Mouse (Mus musculus) testis, adult 2 months (tissue): ENCODE measurements around the gene Kdm2a. TPM values are rescaled to one million over a fixed set of nuclear protein-coding genes. Genes with fewer than 3 reads are reported as not detected.

Source experiments
- H3K27ac ChIP-seq: fragments of 200-500 bp; 2 replicates; pipeline ENCODE4 v1.5.1; 2012; ENCODE audit warnings: low read depth, low read length; ENCODE audit not compliant: control insufficient read depth, insufficient read depth
- H3K27me3 ChIP-seq: fragments of 200-500 bp; 2 replicates; pipeline ENCODE4 v1.6.1; 2012; ENCODE audit warnings: mild to moderate bottlenecking, low read length, moderate library complexity; ENCODE audit not compliant: control insufficient read depth, insufficient read depth
- H3K36me3 ChIP-seq: fragments of 200-500 bp; 2 replicates; pipeline ENCODE4 v1.6.1; 2012; ENCODE audit warnings: mild to moderate bottlenecking, low read length; ENCODE audit not compliant: control insufficient read depth, insufficient read depth
- H3K4me1 ChIP-seq: fragments of 200-500 bp; 2 replicates; pipeline ENCODE4 v1.6.1; 2012; ENCODE audit warnings: low read length; ENCODE audit not compliant: control insufficient read depth, insufficient read depth
- H3K4me3 ChIP-seq: fragments of 200-500 bp; 2 replicates; pipeline ENCODE4 v1.5.1; 2012; ENCODE audit warnings: low read depth, mild to moderate bottlenecking, low read length, moderate library complexity, mixed read lengths; ENCODE audit not compliant: control insufficient read depth
- CTCF ChIP-seq: fragments of 200-500 bp; IDR thresholded peaks from 2 replicates; pipeline ENCODE4 v1.5.1; 2012; ENCODE audit warnings: low read depth, mild to moderate bottlenecking, inconsistent platforms, low read length, moderate library complexity; ENCODE audit not compliant: control insufficient read depth, insufficient read depth, insufficient replicate concordance
- POLR2A ChIP-seq: fragments of 200-500 bp; IDR thresholded peaks from 2 replicates; pipeline ENCODE4 v1.6.1; 2012; ENCODE audit warnings: low read depth, mild to moderate bottlenecking, inconsistent platforms, low read length, moderate library complexity; ENCODE audit not compliant: control insufficient read depth
- polyA plus RNA-seq: library from polyadenylated mRNA; depleted of rRNA; stranded (reverse); fragments of >200 nt; gene quantifications from 2 replicates; pipeline ENCODE4 v1.2.3, GENCODE M21; 2012

The Kdm2a gene
- polyA plus RNA-seq, 1 experiment = 48.5 TPM

DNA sequence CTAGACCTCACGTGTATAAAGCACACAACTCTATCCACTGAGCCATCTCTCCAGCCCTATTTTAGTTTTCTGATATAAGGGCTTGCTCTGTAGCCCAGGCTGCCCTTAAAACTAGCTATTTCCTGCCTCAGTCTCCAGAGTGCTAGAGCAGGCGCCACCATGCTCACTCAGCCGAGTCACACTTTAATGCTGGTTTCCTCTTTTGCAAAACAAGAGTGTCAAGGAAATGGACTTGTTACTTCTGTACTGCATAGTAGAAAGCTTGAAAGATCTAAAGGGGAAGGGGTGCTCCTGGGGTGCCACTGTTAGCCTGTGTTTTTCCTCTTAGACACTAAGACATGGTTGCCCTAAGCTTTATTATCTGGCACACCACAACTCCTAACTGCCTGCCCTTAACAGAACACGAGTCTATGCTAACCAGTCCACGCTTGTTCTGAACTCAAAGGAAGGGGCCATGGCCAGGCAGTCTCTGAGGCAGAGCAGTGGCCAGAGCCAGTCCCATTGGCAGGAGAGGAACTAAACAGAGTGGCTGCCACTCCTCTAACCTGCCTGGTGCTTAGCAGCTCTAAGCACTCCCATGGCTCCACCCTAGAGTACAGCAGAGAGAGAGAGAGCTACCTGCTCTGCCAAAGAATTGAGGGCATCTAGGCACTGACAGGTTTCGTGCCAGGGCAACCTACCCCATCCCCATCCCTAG is 98.4 kb downstream of the Kdm2a start:
- Histone ChIP-seq H3K4me3 (no peak overlapping the region), H3K4me1 (peaks cover 6% of the 10 kb centered on the region), H3K27ac (no peak overlapping the region), H3K27me3 (no peaks in the 10 kb centered on the region), H3K36me3 (no peaks in the 10 kb centered on the region)
- no peak for TF ChIP-seq CTCF
- no peak for TF ChIP-seq POLR2A

DNA sequence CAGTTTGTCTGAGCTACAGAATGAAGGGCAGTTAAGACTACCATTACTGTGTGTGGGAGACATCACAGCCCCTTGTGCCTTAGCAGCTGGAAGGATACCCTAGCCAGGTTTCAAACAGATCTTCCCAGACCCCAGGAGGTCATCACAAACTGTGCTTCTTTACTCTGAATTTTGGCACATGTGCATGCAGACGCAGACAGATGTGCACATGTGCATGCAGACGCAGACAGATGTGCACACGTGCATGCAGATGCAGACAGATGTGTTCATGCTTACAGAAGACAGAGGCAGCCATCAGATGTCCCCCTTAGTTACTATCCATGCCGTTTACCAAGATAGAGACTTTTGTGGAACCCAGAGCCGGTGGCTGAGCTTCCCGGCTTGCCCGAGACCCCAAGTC is 99.0 kb downstream of the Kdm2a start:
- Histone ChIP-seq H3K27me3 (no peaks in the 10 kb centered on the region), H3K36me3 (no peaks in the 10 kb centered on the region), H3K27ac (no peak overlapping the region), H3K4me1 (peaks cover 2% of the 10 kb centered on the region), H3K4me3 (no peak overlapping the region)
- TF ChIP-seq CTCF = no peak
- no peak for TF ChIP-seq POLR2A

- Histone ChIP-seq H3K4me3 (no peak overlapping the region), H3K27me3 (no peaks in the 10 kb centered on the region), H3K4me1 (no peaks in the 10 kb centered on the region; the same call in 1 of the 2 replicates), H3K27ac (no peak overlapping the region), H3K36me3 (no peaks in the 10 kb centered on the region)
- TF ChIP-seq CTCF (no peak), POLR2A (no peak)
Measured at GRCm38 (mm10) chr19:4298322-4299121, 99.6 kb downstream of the Kdm2a start.

GRCm38 (mm10) chr19:4297851-4298250 is 100.2 kb downstream of the Kdm2a start:
- Histone ChIP-seq H3K27me3 (no peaks in the 10 kb centered on the region), H3K4me3 (no peak overlapping the region), H3K36me3 (no peaks in the 10 kb centered on the region), H3K4me1 (no peaks in the 10 kb centered on the region; the same call in 1 of the 2 replicates), H3K27ac (no peak overlapping the region)
- TF ChIP-seq POLR2A = no peak
- no peak for TF ChIP-seq CTCF

DNA sequence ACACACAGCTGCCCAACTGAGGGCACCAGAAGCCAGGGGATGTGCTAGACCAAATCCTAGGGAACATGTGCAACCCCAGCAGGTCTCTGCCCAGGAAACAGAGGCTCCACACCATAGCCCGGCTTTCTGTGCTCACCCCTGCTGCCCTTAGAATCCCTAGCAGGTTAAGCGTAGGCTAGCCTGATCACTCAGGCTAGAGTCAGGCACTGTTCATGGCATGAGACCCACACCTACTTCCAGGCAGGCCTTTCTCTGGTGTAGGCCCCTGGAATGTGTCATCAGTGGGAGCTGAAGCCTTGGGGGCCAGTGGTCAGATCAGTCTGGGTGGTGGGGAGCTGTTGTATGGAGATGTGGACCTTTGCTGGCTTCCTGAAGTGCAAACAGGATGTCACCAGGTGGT is 101.5 kb downstream of the Kdm2a start:
- H3K36me3 ChIP-seq = no peaks in the 10 kb centered on the region
- no peaks in the 10 kb centered on the region for H3K27me3 ChIP-seq
- H3K4me3 ChIP-seq = no peak overlapping the region
- TF ChIP-seq CTCF = no peak
- TF ChIP-seq POLR2A = no peak
- H3K27ac ChIP-seq = no peak overlapping the region
- no peaks in the 10 kb centered on the region for H3K4me1 ChIP-seq

DNA sequence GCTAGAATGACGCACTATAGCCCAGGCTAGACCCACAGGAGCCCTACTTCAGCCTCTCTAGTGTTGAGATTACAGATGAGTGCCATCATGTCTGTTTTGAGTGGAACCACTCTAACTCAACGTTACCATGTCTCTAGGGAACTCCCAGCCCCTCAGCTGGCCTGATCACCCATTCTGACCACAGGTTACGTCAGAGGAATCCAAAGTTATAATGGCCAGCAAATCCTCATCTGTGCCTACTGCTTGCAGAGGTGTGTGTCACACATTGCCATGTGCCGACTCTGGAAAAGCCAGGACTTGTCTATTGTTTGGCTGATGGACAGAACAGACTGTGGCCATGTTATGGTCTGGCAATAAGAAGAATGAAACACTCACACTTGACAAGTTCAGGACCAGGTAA is 102.7 kb downstream of the Kdm2a start:
- no peaks in the 10 kb centered on the region for H3K4me1 ChIP-seq
- TF ChIP-seq CTCF = no peak
- no peak for TF ChIP-seq POLR2A
- H3K27ac ChIP-seq = no peak overlapping the region
- no peak overlapping the region for H3K4me3 ChIP-seq
- H3K36me3 ChIP-seq = no peaks in the 10 kb centered on the region
- no peaks in the 10 kb centered on the region for H3K27me3 ChIP-seq

- Histone ChIP-seq H3K4me3 (no peak overlapping the region), H3K4me1 (no peaks in the 10 kb centered on the region), H3K27ac (no peak overlapping the region), H3K27me3 (no peaks in the 10 kb centered on the region), H3K36me3 (no peaks in the 10 kb centered on the region)
- TF ChIP-seq POLR2A (no peak), CTCF (no peak)
Measured at GRCm38 (mm10) chr19:4294381-4295097, 103.5 kb downstream of the Kdm2a start.
